17 mouse cellular contexts compared by ENCODE assay signal in the genomic region with DNA sequence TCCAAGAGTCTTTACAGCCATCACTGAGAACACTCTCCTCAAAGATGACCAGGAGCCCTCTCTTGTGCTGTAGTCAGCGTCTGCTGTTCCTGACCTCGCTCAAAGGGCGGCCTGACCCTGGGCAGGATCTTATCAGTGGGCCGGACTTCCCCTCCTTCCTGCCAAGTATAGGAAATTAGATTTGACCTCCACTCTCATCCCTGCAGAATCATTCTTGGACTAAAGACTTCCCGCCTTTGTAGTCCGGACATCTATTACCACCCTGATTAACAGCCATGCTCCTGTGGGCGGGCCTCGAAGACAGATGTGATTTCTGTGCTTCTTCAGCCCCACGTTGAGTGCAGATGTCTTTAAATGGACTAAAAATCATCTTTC.
DNase-seq lines count a peak whose midpoint lies in the region; ATAC-seq and TF ChIP-seq lines count a peak whose summit lies in the region.
"Had no signal": no experiment of that assay in that cellular context is flagged by ENCODE, and none has a peak within 500 bp of the region (broad histone marks: within the 10 kb centered on the region; RNA-seq: fewer than 3 reads in every experiment).

No protein-coding gene starts in this region.

- peak; percentile 71 for DNase-seq in MN1 (ENCODE audit: low spot score)
- DNase-seq in adrenal gland, postnatal 25 days, result peak; percentile 44
- DNase-seq in left cerebral cortex, adult 2 months (ENCODE audit: extremely low spot score in 1 of 2, low spot score in 2 of 2), result no peak
- no peak for DNase-seq in left cerebral cortex, postnatal 14 days (ENCODE audit: low spot score in 2 of 2)
- DNase-seq in urinary bladder, postnatal 25 days (ENCODE audit: low spot score), result no peak
- DNase-seq: cerebellum, adult 11 months; gastrocnemius, postnatal 10 days; liver, postnatal 0 days had no signal

- H3K4me1 ChIP-seq in hindbrain, embryonic 12.5 days, result peaks cover 28% of the 10 kb centered on the region
- H3K4me1 ChIP-seq in hindbrain, embryonic 16.5 days (ENCODE audit: control insufficient read depth, insufficient read depth, low read depth, low read length), result peaks cover 6% of the 10 kb centered on the region; the same call in 1 of the 2 replicates
- peaks cover 26% of the 10 kb centered on the region for H3K4me1 ChIP-seq in kidney, embryonic 15.5 days

- peak overlapping the region; percentile 1; the same call in 1 of the 2 replicates for H3K27ac ChIP-seq in hindbrain, embryonic 12.5 days
- H3K27ac ChIP-seq in hindbrain, embryonic 16.5 days (ENCODE audit: low read depth, low read length), result no peak overlapping the region
- H3K27ac ChIP-seq in kidney, embryonic 15.5 days, result no peak overlapping the region
- no peak overlapping the region for H3K27ac ChIP-seq in left cerebral cortex, adult 2 months
- H3K27ac ChIP-seq: embryonic facial prominence, embryonic 13.5 days; stomach, postnatal 0 days had no signal

- H3K36me3 ChIP-seq in hindbrain, embryonic 12.5 days, result no peaks in the 10 kb centered on the region
- H3K36me3 ChIP-seq in hindbrain, embryonic 16.5 days (ENCODE audit: control insufficient read depth, insufficient read depth, low read length), result no peaks in the 10 kb centered on the region
- no peaks in the 10 kb centered on the region for H3K36me3 ChIP-seq in kidney, embryonic 15.5 days
- H3K36me3 ChIP-seq: embryonic facial prominence, embryonic 13.5 days; midbrain, embryonic 13.5 days had no signal

- no peak for TF ChIP-seq CTCF in left cerebral cortex, adult 2 months (IDR thresholded peaks at IDR 0.05)

- 56% methylated on average over 9 of the region's 9 CpGs for WGBS in hindbrain, embryonic 12.5 days
- 59% methylated on average over 9 of the region's 9 CpGs for WGBS in hindbrain, embryonic 16.5 days
- 23% methylated on average over 9 of the region's 9 CpGs for WGBS in kidney, embryonic 15.5 days

- intact Hi-C loops in left cerebral cortex, adult 2 months (cut with DNase I), result loop anchor here (10.0 kb wide), 1 partner anchor 433 kb away; no protein-coding TSS in a partner anchor
- intact Hi-C loops in left cerebral cortex, postnatal 14 days (cut with DNase I), result no loop called here

- H3K4me3 ChIP-seq in hindbrain, embryonic 12.5 days, result no peak overlapping the region
- no peak overlapping the region for H3K4me3 ChIP-seq in hindbrain, embryonic 16.5 days (ENCODE audit: low read length)
- H3K4me3 ChIP-seq in kidney, embryonic 15.5 days (replicated peaks), result no peak overlapping the region
- H3K4me3 ChIP-seq in left cerebral cortex, adult 2 months, result no peak overlapping the region
- H3K4me3 ChIP-seq: embryonic facial prominence, embryonic 13.5 days; midbrain, embryonic 13.5 days had no signal

- no peaks in the 10 kb centered on the region for H3K9me3 ChIP-seq in hindbrain, embryonic 12.5 days (replicated peaks)
- no peaks in the 10 kb centered on the region for H3K9me3 ChIP-seq in hindbrain, embryonic 16.5 days (ENCODE audit: control insufficient read depth, low read length)
- no peaks in the 10 kb centered on the region for H3K9me3 ChIP-seq in kidney, embryonic 15.5 days (replicated peaks)
- H3K9me3 ChIP-seq: embryonic facial prominence, embryonic 13.5 days; midbrain, embryonic 13.5 days had no signal

- ATAC-seq in hindbrain, embryonic 12.5 days (ENCODE audit: low FRiP score), result no peak
- ATAC-seq in hindbrain, embryonic 16.5 days, result no peak
- no peak for ATAC-seq in kidney, embryonic 15.5 days (replicated peaks; ENCODE audit: low FRiP score)
- ATAC-seq: forebrain, embryonic 14.5 days; intestine, postnatal 0 days; liver, postnatal 0 days; midbrain, embryonic 13.5 days; Patski had no signal

- H3K27me3 ChIP-seq in hindbrain, embryonic 12.5 days, result peaks cover 2% of the 10 kb centered on the region; the same call in 1 of the 2 replicates
- no peaks in the 10 kb centered on the region; the same call in 1 of the 2 replicates for H3K27me3 ChIP-seq in hindbrain, embryonic 16.5 days (replicated peaks; ENCODE audit: control insufficient read depth, insufficient read depth, low read length)
- peaks cover 36% of the 10 kb centered on the region for H3K27me3 ChIP-seq in kidney, embryonic 15.5 days

- no peak overlapping the region for H3K9ac ChIP-seq in hindbrain, embryonic 12.5 days
- H3K9ac ChIP-seq in hindbrain, embryonic 16.5 days (ENCODE audit: low read depth, low read length), result no peak overlapping the region
- no peak overlapping the region for H3K9ac ChIP-seq in kidney, embryonic 15.5 days
- H3K9ac ChIP-seq: embryonic facial prominence, embryonic 13.5 days; liver, postnatal 0 days; midbrain, embryonic 13.5 days had no signal

- no peak overlapping the region for H3K4me2 ChIP-seq in hindbrain, embryonic 12.5 days (replicated peaks)
- H3K4me2 ChIP-seq in hindbrain, embryonic 16.5 days (ENCODE audit: low read length), result no peak overlapping the region
- 0 out of 2 replicates have a peak overlapping the region, but pooled peaks have one; percentile 5 for H3K4me2 ChIP-seq in kidney, embryonic 15.5 days
- H3K4me2 ChIP-seq: embryonic facial prominence, embryonic 13.5 days; midbrain, embryonic 13.5 days had no signal

Comparison
In these comparisons a context has a peak if more than half of its experiments do, and no peak if none do; other contexts are left out.
1. DNase-seq: peak in MN1 (single experiment) and adrenal gland, postnatal 25 days (single experiment); none in left cerebral cortex, adult 2 months (0 of 2), left cerebral cortex, postnatal 14 days (0 of 2) and urinary bladder, postnatal 25 days (single experiment).